Mouse (Mus musculus): ENCODE results near the gene Myo9a. TPM values are rescaled to one million over a fixed set of nuclear protein-coding genes. Genes with fewer than 3 reads are reported as not detected.
"Not testable (repeated sequence)": the region's sequence is repeated elsewhere in the genome, so short reads cannot be mapped to it uniquely, and the experiment has no call there.

Myo9a gene
- polyA plus RNA-seq, 1 experiment from 2014 or later: 14.1 TPM

DNA sequence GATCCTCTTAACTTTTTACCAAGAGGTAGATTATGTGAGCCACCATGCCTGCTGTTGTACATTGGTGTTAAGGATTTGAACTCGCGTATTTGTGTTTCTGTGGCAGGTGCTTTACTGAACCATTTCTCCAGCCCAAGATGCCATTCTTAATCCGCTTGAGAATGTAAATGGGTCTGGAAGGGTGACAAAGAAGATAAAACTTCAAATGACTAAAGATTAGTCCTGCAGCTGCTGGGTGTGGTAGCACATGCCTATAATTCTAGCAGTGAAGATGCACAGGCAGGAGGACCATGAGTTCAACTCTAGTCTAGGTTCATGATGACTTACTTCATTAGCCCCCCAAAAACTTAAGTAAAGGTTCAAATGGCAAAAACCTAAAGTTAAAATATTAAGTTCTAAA, 6.8 kb upstream of the Myo9a start:
- 92% methylated on average over 3 of the region's 3 CpGs for WGBS
- DNase-seq (ENCODE audit: low spot score) (no peak), ATAC-seq (ENCODE audit: insufficient number of reproducible peaks, low FRiP score, low TSS enrichment, low read depth) (no peak)
- Histone ChIP-seq H3K9ac (ENCODE audit: low read length) (no peak overlapping the region), H3K36me3 (ENCODE audit: control insufficient read depth, insufficient read depth, low read length) (no peaks in the 10 kb centered on the region), H3K4me2 (ENCODE audit: low read depth, severe bottlenecking) (no peak overlapping the region), H3K9me3 (ENCODE audit: control insufficient read depth, low read length) (no peaks in the 10 kb centered on the region), H3K27ac (replicated peaks; ENCODE audit: low read depth, low read length) (no peak overlapping the region), H3K4me3 (ENCODE audit: low read depth, low read length) (no peak overlapping the region), H3K4me1 (ENCODE audit: control insufficient read depth, insufficient read depth, low read length) (no peaks in the 10 kb centered on the region), H3K27me3 (ENCODE audit: control insufficient read depth, insufficient read depth, low read length) (no peaks in the 10 kb centered on the region)

DNA sequence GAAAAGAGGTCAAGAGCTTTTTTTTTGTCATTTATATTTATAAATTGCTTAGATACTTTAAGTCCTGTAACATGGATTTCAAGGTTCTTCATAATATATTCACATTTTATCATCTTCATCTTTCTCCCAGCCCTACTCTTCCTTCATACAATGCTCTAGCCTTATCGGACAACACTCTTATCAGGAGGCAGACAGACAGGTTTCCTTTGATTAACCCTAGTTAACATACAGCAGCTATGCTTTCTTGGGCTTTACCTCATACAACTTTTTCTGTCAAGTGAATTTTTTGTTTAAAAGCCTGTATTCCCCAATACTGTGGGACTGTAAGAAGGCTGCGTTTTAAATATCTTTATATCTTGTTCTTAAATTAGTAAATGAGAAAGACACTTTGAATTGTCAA, 2.3 kb upstream of the Myo9a start:
- H3K9me3 ChIP-seq (ENCODE audit: control insufficient read depth, low read length): no peaks in the 10 kb centered on the region
- no peaks in the 10 kb centered on the region for H3K36me3 ChIP-seq (ENCODE audit: control insufficient read depth, insufficient read depth, low read length)
- no peaks in the 10 kb centered on the region for H3K27me3 ChIP-seq (ENCODE audit: control insufficient read depth, insufficient read depth, low read length)
- ATAC-seq (ENCODE audit: insufficient number of reproducible peaks, low FRiP score, low TSS enrichment, low read depth) (no peak), DNase-seq (ENCODE audit: low spot score) (no peak)
- no peak overlapping the region for H3K4me3 ChIP-seq (ENCODE audit: low read depth, low read length)
- 92% methylated on average over 2 of the region's 2 CpGs for WGBS
- no peak overlapping the region for H3K27ac ChIP-seq (replicated peaks; ENCODE audit: low read depth, low read length)
- no peaks in the 10 kb centered on the region for H3K4me1 ChIP-seq (ENCODE audit: control insufficient read depth, insufficient read depth, low read length)
- no peak overlapping the region for H3K9ac ChIP-seq (ENCODE audit: low read length)
- H3K4me2 ChIP-seq (ENCODE audit: low read depth, severe bottlenecking): no peak overlapping the region

DNA sequence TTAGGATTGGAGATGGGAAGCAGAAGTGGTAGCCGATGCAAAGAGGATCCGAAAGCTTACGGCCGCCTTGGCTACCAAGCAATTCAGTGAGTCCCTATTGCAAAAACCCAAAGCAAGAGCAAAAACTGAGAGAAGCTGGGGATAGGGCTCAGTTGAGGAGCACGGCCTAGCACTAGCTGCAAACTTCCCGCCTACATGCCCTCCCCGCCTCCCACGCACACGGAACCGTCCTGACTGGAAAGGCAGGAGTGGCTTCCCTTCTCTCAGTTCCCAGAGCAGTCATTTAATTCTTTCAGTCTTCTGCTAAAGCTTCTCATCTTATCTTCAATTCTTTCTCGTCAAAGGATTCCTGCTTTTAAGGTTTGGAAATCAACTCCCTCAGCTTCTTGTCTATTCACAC, 1.7 kb upstream of the Myo9a start:
- 91% methylated on average over 11 of the region's 11 CpGs for WGBS
- H3K4me1 ChIP-seq (ENCODE audit: control insufficient read depth, insufficient read depth, low read length): no peaks in the 10 kb centered on the region
- no peak for ATAC-seq (ENCODE audit: insufficient number of reproducible peaks, low FRiP score, low TSS enrichment, low read depth)
- no peaks in the 10 kb centered on the region for H3K36me3 ChIP-seq (ENCODE audit: control insufficient read depth, insufficient read depth, low read length)
- DNase-seq (ENCODE audit: low spot score): no peak
- no peak overlapping the region for H3K4me2 ChIP-seq (ENCODE audit: low read depth, severe bottlenecking)
- no peaks in the 10 kb centered on the region for H3K9me3 ChIP-seq (ENCODE audit: control insufficient read depth, low read length)
- H3K27ac ChIP-seq (replicated peaks; ENCODE audit: low read depth, low read length): no peak overlapping the region
- H3K9ac ChIP-seq (ENCODE audit: low read length): no peak overlapping the region
- no peak overlapping the region for H3K4me3 ChIP-seq (ENCODE audit: low read depth, low read length)
- H3K27me3 ChIP-seq (ENCODE audit: control insufficient read depth, insufficient read depth, low read length): no peaks in the 10 kb centered on the region

DNA sequence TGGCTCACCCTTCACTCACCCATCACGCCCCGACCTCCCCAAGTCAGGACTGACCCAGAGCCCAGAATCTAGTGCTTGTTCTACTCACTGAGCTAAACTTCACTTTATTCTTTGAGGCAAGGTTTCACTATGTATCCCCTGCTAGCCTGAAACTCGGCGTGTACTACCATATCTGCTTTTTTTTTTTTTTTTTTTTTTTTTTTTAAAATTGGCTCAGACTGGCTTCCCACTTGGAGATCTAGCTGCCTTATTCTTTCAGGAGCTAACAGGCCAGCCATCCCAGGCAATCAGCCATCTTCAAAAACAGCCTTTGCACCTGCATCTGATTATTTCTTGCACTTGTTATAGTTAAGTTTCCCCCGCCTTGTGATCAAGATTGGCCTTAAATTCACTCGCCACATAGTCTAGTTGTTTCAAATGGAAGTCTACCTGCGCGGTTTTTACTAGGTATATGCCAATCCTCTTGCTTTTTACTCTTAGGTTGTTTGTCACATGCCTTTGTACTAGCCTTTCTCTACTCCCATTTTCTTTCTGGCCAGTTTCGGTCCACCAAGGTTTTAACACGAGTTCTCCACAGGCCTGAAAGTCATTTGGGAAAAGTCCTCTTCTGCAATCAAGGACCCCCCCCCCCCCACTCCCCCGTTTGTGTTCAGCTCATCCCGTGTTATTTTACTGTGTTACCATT, 973 bp upstream of the Myo9a start:
- 0 out of 2 replicates have a peak, but pooled peaks have one; percentile 2 for ATAC-seq (ENCODE audit: insufficient number of reproducible peaks, low FRiP score, low TSS enrichment, low read depth)

DNA sequence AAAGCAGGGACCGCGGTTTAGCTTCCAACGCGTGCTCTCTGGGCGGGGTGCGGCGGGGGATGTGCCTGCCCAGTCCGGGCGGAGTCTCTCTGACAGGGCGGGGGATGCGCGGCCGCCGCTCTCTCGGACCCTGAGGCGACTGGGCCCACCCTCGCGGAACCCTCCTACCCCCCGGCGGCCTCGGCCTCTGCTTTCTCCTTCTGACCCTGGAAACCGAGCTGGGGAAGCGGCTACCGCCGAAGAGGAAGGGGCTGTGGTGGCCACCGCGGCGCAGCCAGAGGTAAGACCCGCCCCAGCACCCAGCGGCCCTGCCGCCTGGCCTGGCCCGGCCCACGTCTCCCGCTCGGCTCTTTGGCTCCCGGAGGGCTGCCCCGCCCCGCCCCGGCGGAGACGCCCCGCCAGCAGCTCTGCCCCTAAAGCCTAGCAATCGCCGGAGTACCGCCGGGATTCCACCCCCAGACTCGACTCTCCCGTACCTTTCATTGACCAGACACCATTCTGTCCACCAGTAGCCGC, 428 bp downstream of the Myo9a start:
- Histone ChIP-seq H3K9ac (ENCODE audit: low read length) (peak overlapping the region; percentile 80), H3K4me2 (ENCODE audit: low read depth, severe bottlenecking) (peak overlapping the region; percentile 80), H3K9me3 (ENCODE audit: control insufficient read depth, low read length) (no peaks in the 10 kb centered on the region), H3K27me3 (ENCODE audit: control insufficient read depth, insufficient read depth, low read length) (no peaks in the 10 kb centered on the region), H3K36me3 (ENCODE audit: control insufficient read depth, insufficient read depth, low read length) (no peaks in the 10 kb centered on the region), H3K4me1 (ENCODE audit: control insufficient read depth, insufficient read depth, low read length) (no peaks in the 10 kb centered on the region), H3K27ac (replicated peaks; ENCODE audit: low read depth, low read length) (peak overlapping the region; percentile 76), H3K4me3 (ENCODE audit: low read depth, low read length) (peak overlapping the region; percentile 82)
- DNase-seq (ENCODE audit: low spot score) (no peak), ATAC-seq (ENCODE audit: insufficient number of reproducible peaks, low FRiP score, low TSS enrichment, low read depth) (peak; percentile 94)
- WGBS: under 1% methylated on average over 46 of the region's 49 CpGs

More for the DNA sequence above, 973 bp upstream of the Myo9a start:
- Histone ChIP-seq H3K4me1 (ENCODE audit: control insufficient read depth, insufficient read depth, low read length) (no peaks in the 10 kb centered on the region), H3K4me3 (ENCODE audit: low read depth, low read length) (peak overlapping the region; percentile 82), H3K9ac (ENCODE audit: low read length) (peak overlapping the region; percentile 41; the same call in 1 of the 2 replicates), H3K27ac (replicated peaks; ENCODE audit: low read depth, low read length) (no peak overlapping the region), H3K36me3 (ENCODE audit: control insufficient read depth, insufficient read depth, low read length) (no peaks in the 10 kb centered on the region), H3K27me3 (ENCODE audit: control insufficient read depth, insufficient read depth, low read length) (no peaks in the 10 kb centered on the region), H3K9me3 (ENCODE audit: control insufficient read depth, low read length) (no peaks in the 10 kb centered on the region), H3K4me2 (ENCODE audit: low read depth, severe bottlenecking) (peak overlapping the region; percentile 54)
- 34% methylated on average over 12 of the region's 12 CpGs for WGBS
- DNase-seq (ENCODE audit: low spot score): peak; percentile 36

DNA sequence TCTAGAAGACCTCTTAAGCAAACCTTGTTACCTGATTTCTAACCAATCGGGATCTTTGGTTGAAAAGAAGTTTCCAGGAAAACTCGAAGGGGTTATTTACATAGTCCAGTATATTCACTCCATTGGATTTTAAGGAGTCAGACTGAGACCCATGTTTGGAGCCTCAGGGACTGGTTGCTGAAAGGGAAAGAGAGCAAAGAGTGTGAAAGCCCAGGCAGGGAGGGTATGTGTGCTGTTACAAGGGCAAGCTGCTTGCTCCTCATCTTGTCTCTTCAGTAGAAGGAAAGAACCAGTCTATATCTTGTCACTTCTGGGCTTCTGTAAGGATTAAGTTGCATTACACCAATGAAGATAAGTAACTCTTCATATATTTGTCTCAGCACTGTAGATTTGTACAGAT, 1.3 kb downstream of the Myo9a start:
- no peak for ATAC-seq (ENCODE audit: insufficient number of reproducible peaks, low FRiP score, low TSS enrichment, low read depth)
- DNase-seq (ENCODE audit: low spot score): no peak
- Histone ChIP-seq H3K4me1 (ENCODE audit: control insufficient read depth, insufficient read depth, low read length) (no peaks in the 10 kb centered on the region), H3K9ac (ENCODE audit: low read length) (peak overlapping the region; percentile 80; the same call in 1 of the 2 replicates), H3K4me2 (ENCODE audit: low read depth, severe bottlenecking) (peak overlapping the region; percentile 80), H3K27me3 (ENCODE audit: control insufficient read depth, insufficient read depth, low read length) (no peaks in the 10 kb centered on the region), H3K9me3 (ENCODE audit: control insufficient read depth, low read length) (no peaks in the 10 kb centered on the region), H3K36me3 (ENCODE audit: control insufficient read depth, insufficient read depth, low read length) (no peaks in the 10 kb centered on the region), H3K27ac (replicated peaks; ENCODE audit: low read depth, low read length) (no peak overlapping the region), H3K4me3 (ENCODE audit: low read depth, low read length) (peak overlapping the region; percentile 82)
- 11% methylated on average over 2 of the region's 2 CpGs for WGBS

DNA sequence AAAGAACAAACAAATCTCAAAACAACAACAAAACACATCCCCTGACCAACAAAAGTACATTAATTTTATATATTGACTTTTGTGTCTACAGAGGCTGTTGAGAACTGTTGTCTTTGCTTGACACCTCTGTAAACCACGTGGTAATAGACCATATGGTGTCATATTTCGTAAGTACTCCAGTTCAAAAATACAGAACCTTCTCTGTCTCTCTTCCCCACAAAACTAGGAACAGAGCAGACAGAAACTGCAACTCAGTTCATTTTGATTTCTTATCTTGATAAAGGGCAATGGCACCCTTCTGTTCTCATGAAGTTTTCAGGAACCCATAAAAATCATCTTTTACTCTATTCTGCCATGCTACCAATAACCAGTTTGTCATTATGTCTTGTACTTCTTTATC, 4.5 kb downstream of the Myo9a start:
- H3K36me3 ChIP-seq (ENCODE audit: control insufficient read depth, insufficient read depth, low read length): no peaks in the 10 kb centered on the region
- H3K9ac ChIP-seq (ENCODE audit: low read length): no peak overlapping the region
- H3K4me2 ChIP-seq (ENCODE audit: low read depth, severe bottlenecking): no peak overlapping the region
- DNase-seq (ENCODE audit: low spot score) (no peak), ATAC-seq (ENCODE audit: insufficient number of reproducible peaks, low FRiP score, low TSS enrichment, low read depth) (no peak)
- H3K27me3 ChIP-seq (ENCODE audit: control insufficient read depth, insufficient read depth, low read length): no peaks in the 10 kb centered on the region
- 59% methylated on average over 2 of the region's 2 CpGs for WGBS
- H3K27ac ChIP-seq (replicated peaks; ENCODE audit: low read depth, low read length): no peak overlapping the region
- no peak overlapping the region for H3K4me3 ChIP-seq (ENCODE audit: low read depth, low read length)
- H3K9me3 ChIP-seq (ENCODE audit: control insufficient read depth, low read length): no peaks in the 10 kb centered on the region
- H3K4me1 ChIP-seq (ENCODE audit: control insufficient read depth, insufficient read depth, low read length): no peaks in the 10 kb centered on the region

DNA sequence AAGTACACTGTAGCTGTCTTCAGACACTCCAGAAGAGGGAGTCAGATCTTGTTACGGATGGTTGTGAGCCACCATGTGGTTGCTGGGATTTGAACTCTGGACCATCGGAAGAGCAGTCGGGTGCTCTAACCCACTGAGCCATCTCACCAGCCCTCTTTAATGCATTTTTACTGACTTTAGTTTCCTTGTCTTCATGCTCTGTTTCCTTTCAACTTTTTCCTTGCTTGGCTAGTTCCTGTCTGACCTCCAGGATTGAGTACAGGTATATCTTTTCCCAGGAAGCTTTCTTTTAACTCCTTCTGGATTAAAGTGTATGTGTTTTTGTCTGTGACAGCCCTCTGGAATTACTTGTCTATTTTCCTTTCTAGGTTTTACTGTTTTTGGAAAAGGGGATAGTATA, 6.3 kb downstream of the Myo9a start:
- not testable (repeated sequence) for H3K27ac ChIP-seq (replicated peaks; ENCODE audit: low read depth, low read length); H3K36me3 ChIP-seq (ENCODE audit: control insufficient read depth, insufficient read depth, low read length); H3K4me3 ChIP-seq (ENCODE audit: low read depth, low read length); ATAC-seq (ENCODE audit: insufficient number of reproducible peaks, low FRiP score, low TSS enrichment, low read depth); H3K4me1 ChIP-seq (ENCODE audit: control insufficient read depth, insufficient read depth, low read length); H3K9me3 ChIP-seq (ENCODE audit: control insufficient read depth, low read length); H3K27me3 ChIP-seq (ENCODE audit: control insufficient read depth, insufficient read depth, low read length); DNase-seq (ENCODE audit: low spot score); H3K4me2 ChIP-seq (ENCODE audit: low read depth, severe bottlenecking); H3K9ac ChIP-seq (ENCODE audit: low read length)
- WGBS: 94% methylated on average over 2 of the region's 3 CpGs

DNA sequence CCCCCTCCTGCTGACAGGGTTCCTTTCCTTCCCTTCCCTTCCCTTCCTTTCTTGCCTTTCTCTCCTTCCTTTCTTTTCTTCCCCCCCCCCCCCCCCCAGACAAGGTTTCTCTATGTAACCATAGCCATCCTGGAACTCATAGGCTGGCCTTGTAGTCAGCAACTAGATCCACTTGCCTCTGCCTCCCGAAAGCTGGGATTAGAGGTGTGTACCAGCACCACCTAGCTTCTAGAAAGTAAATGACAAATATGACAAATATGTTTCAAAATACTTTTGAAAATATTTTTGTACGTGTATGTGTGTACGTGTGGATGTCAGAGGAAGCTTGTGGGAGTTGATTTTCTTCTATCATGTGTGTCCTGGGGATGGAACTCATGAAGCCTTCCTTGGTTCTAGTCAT, 9.8 kb downstream of the Myo9a start:
- Histone ChIP-seq H3K27me3 (ENCODE audit: control insufficient read depth, insufficient read depth, low read length) (no peaks in the 10 kb centered on the region), H3K4me2 (ENCODE audit: low read depth, severe bottlenecking) (no peak overlapping the region), H3K9me3 (ENCODE audit: control insufficient read depth, low read length) (no peaks in the 10 kb centered on the region), H3K4me3 (ENCODE audit: low read depth, low read length) (no peak overlapping the region), H3K9ac (ENCODE audit: low read length) (no peak overlapping the region), H3K27ac (replicated peaks; ENCODE audit: low read depth, low read length) (no peak overlapping the region), H3K36me3 (ENCODE audit: control insufficient read depth, insufficient read depth, low read length) (no peaks in the 10 kb centered on the region), H3K4me1 (ENCODE audit: control insufficient read depth, insufficient read depth, low read length) (no peaks in the 10 kb centered on the region)
- WGBS: 82% methylated on average over 3 of the region's 3 CpGs
- ATAC-seq (ENCODE audit: insufficient number of reproducible peaks, low FRiP score, low TSS enrichment, low read depth): no peak
- DNase-seq (ENCODE audit: low spot score): no peak

Data from limb, embryonic 11.5 days (tissue).